Mouse (Mus musculus) cerebellum, adult 11 months (tissue): ENCODE data around the gene Tspan14.

Experiments used
- DNase-seq: peaks from one replicate; pipeline ENCODE4 v3.0.0; 2022

The Tspan14 gene

DNA sequence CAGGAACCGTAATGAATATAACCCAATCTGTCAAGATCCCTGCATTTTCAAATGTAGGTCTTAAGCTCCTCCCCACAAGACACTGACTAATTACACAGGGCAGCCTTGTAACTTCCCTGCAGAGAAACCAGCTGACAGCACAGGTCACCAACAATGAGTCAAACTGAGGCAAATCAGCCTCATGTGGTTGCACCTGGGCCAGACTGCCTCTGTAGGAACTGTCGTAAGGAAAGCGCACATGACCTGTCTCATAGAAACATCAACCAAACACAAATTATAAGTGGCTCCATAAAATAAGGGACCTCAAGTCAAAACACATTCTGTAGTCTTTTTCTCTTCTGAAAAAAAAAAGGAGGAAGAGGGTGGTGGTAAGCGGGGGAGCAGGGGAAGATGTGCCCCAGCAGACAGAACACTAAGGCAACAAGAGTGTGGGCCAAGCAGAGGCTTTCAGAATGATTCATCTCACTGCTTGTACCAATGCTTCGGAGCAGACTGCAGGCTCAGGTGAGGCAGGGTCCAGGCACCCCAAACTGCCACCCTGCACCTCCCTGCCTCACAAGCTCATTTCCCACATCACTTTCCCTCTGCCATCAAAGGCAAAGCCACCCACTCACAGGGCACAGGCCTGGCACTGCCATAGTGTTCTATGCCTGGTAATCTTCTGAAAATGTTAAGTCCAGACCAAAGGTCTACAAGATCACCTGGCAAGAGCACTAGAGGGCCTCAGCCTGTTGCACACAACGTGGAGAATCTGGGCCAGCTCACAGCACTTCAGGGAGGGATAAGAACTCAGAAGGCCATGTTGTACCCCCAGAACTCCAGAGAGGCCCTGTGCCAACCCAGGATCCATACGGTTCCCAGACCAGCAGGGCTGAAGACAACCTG is 16.6 kb downstream of the Tspan14 start:
- no peak for DNase-seq

DNA sequence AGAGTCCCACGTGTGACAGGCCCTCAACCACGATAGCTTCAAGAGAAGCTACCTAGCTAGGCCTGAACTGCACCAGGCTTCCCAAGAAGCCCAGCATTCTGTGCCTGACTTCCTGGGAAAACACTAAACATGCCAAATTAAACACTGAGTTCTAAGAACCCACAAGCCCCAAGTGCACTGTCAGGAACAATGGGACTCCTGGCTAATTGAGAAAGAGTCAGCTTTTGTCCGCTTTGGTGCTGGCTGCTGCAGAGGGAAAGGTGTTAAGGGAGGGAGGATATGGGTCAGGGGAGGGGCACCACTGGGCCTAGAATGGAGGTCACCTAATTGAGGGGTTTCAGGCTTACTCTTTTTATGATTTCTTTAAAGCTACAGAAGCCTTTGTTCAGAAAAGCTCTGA is 17.6 kb downstream of the Tspan14 start:
- no peak for DNase-seq

DNA sequence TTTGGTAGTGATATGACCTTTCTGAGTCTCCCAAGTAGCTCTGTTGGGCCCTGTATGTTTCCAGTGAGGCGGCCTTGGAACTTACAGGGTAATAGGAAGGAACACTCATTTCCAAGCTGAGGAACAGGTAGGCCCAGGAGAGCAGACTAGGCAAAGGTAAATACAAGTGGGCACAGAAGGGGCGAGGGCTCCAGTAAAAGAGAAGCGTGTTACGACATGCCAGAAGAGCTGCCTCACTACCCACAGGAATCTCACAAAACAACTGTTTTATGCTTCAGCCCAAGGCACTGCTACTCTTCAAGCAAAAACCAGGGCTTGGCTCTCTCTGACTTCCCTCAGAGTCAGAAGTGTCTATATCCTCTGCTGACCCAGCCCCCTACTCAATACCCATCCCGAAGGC is 18.1 kb downstream of the Tspan14 start:
- DNase-seq: no peak

DNA sequence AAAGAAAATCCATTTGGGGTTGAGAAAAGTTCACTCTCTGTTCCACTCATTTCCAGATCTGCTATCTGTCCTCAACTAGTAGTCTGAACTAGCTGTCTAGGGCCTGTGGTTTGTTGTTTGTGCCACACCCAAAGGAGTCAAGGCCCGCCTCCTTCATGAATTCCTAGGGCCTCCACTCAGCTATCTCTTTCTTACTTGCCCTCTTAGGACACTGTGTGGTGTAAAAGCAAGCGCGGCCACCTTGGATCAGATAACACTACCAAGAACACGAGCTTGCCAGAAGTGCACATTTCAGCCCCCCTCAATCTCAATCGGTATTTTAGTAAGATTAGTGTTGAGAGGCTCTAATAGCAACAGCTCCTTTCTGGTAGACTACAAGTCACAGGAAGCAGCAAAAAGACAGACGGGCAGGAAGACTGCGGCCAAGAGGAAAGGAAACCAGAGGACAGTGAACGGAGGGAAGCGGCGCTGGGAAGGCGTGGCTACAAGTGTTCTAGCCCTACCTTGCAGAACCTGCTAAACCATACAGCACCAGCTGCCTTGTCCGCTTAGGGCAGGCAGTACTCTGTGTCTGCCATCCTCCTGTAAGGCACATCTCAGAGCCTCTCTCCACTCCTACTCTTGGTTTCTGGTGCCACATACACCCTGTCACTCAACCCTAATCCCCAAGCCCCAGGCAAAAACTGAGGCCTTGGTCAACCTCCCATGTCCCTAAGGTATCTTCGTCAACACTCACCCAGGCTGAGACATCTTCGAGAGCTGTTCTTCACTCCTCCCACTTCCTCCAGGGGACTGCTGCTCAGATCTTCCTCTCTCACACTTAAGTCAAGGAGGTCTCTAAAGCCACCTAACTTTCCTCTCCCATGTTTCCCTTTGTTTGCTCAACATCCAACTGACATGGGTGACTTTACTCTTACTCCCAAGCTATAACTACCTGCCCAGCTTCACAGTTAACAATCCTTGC is 18.9 kb downstream of the Tspan14 start:
- DNase-seq: no peak

DNA sequence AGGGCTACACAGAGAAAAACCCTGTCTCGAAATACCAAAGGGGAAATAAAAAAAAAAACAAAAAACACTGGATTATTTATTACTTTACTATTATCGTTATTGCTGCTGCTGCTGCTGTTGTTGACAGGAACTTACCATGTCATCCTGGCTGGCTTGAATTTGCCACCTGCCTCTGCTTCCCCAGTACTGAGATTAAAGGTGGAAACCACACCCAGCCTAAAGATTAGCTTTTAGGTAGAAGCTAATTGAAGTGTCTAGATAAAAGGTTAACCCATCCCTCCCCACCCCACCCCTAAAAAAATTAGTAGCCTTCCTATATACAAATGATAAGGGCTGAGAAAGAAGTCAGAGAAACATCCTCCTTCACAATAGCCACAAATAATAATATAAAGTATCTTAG is 22.8 kb downstream of the Tspan14 start:
- no peak for DNase-seq

DNA sequence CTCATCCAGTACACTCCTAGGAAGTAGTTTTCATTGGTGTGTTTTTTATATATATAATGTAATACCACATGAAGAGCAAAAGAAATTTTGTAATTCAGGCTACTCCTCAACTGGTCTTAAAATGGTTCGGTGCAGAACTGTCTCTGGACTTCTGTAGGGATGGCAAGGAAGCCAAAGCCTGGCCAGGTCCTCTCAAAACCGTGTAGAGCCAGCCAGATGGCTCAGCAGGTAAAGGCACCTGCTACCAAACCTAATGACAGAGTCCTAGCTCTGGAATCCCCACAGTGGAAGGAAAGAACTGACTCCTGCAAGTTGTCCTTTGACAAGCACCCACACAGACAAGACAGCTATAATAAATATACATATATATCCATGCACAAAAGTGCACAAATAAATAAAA is 24.2 kb downstream of the Tspan14 start:
- no peak for DNase-seq

DNA sequence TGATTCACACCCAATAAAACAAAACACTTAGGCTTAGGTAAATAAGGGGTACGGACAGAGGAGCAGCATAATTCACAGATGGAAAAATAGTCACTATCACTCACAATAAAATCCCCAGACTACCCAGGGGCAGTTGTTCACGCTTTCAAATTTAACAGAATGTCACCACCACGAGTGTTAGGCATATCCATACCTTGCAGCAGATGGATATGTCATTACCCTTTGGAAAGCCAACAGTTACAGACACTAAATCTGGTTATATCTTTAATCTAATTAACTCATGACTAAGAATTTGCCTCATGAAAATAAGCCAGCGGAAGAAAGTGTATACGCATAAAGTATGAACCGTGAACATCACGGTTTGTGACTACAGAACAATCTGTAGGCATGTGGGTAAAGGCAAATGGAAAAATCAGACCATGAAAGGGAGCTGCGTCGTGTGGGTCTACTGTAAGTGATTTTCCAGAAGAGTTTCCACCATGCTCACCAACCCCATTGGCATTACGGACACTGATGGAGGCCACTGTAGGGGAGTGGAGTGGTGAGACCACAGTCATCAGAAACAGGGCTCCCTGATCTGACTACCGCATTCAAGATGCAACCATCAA is 28.1 kb downstream of the Tspan14 start:
- no peak for DNase-seq

DNA sequence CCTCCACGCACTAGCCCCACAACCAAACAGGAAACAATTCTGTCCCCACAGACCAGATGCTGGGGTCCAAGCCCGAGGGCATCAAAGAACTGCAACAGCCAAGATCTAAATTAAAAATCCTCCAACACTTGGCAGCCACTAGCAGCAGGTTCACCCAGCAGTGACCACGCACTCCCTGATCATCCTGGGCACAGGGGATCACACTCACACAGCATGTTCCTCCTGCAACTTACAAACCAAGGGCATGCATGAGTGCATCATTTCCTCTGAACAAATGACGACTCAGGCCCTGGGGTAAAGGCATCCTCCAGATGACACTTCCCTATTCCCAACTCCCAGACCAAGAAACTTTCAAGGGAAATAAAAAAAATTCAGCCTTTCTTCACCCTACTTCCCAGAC is 29.6 kb downstream of the Tspan14 start:
- DNase-seq: no peak

DNA sequence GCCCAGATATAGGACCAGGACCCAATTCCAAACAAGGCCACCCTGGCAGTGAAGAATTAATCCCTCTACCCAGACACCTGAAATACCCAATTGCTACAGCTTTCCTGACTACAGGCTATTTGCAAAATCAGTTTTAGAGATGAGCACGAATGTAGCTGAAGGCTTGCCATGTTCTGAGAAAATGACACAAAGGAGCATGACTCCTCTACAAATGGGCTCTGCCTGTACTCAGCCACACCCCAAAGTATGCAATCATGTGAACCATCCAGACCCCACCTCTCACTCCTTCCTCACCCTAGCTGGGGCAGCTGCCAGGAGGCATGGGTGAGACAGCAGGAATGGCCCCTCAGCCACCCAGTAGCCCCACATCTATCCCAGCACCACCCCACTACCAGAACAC is 31.1 kb downstream of the Tspan14 start:
- no peak for DNase-seq

DNA sequence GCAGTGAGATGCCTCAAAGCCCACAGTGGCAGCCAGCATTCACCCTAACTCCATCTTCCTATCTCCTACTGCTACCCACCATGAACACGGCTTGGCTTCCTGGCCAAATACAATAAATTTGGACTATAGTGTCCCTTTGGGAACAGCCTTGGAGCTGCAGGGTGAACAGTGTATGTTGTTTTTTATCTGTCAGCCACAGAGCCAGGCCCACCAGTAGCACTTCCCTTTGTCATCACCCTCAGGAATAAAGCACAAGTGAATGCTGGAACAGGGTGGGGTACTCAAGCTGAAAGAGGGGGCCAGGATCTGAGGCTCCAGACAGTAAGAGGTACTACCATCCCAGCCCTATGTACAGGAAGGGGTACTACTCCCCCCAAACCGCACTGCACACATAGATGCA is 31.6 kb downstream of the Tspan14 start:
- no peak for DNase-seq

DNA sequence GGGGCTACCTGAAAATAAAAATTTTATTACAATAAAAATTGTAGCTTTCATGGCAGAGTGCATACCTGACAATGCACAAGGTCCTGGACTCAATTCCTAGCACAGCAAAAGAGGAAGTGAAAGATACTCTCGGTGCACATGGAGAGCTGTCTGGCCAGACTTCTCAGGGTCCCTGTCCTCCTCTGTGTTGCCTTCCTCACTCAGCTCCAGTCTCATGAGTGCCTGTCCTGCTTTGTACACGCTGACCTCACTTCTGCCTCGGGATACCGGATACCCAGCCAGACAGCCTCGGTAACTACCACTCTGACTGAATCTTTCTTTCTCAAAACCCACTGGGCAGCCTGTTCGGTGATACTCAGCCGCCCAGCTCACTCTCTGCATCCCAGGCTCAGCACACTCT is 33.3 kb downstream of the Tspan14 start:
- no peak for DNase-seq

DNA sequence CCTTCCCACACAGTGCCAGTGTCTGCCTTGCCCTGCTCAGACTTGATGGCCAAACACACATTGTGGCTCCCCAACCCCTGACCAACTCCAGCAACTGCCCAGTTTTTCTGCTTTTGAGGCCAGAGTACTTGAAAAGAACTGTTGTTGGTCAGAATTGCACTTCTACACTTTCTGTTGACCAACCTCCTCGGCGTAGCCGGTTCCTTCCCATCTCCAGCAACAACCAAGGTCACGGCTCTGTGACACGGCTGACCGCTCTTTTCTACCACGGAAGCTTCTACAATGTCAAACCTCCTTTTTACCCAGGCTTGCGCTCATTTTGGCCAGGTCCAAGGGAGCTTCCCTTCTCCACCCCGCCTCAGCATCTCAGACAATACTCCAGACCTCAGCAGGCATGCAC is 34.4 kb downstream of the Tspan14 start:
- DNase-seq: no peak

DNA sequence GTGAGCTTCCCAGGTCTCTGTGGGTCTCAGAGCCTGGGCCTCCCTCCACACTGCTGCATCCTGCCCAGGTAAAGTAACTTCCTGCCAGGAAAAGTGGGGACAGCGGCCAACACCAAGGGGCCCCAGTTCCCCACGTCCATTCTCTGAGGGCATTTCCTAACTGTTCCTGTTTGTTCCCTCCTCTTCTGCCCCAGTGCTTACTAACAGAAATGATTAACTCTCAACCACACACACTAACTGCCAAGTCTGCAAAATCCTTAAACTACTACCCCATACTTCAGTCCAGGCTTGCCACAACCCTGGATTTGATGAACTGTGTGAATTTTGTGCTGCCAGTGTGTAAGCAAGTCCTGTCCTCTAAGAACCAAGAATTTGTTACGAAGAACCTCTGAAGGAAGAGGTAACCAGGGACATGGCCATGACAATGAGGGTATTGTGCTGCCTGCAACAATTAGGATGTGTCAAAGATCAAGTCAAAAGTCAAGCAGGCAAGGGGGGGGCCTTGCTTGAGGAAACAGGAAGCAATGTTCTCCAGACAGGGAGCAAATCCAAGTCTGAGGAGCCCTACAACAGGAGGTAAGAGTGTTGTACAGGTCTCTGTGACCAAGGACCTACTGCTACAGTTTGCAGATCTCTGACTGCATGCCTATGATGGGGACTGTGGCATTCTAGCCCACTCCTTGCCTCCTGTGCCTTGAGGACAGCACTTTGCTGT is 35.3 kb downstream of the Tspan14 start:
- no peak for DNase-seq

DNA sequence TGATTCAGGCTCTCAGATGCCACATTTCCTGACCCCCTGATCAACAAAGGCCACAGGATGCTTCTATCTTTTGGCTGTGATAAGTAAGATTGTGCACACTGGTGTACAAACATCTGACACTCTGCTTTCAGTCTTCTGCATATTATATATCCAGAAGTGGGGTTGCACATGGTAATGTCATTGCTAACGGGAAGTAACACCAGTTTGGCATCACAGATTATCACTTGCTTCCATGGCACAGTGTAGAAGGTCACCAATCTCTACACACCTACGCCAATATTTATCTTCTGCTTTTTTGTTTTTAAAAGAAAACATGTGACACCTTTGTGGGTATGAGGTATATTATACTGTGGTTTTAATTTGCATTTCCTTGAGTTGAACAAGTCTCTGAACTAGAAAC is 36.7 kb downstream of the Tspan14 start:
- DNase-seq: no peak

DNA sequence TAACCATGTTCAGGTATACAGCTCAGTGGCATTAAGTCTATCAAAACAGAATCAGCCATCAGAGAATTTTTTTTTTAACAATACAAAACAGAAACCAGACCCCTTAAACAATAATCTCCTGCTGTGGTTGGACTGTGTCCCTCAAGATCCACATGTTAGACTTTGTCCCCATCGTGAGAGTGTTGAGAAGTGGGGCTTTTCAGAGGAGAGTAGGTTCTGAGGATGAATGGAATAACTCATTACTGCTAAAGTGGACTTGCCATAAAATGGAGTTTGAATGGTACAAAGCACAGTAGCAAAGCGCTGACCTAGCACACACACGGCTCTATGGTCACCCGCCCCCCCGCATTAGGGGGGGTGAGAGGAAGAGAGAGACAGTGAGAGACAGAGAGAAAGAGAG is 37.7 kb downstream of the Tspan14 start:
- DNase-seq: no peak

DNA sequence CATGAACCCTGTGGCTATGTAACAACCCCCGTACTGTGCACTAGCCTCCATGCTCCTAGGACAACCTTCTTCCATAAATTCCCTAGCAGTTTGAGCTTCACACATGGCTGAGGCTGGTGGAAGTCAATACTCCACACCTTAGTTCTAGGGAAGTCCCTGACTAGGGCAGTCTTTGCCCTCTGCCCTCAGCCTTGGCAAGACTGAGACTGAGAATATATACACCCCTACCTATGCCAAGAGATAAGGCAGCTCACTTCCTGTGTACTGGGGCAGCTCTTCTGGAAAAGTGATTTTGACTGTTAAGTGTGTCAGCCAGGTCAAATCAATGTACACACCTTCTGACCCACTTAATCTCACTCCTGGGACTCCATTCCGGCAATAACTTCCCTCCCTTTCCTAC is 39.6 kb downstream of the Tspan14 start:
- no peak for DNase-seq

DNA sequence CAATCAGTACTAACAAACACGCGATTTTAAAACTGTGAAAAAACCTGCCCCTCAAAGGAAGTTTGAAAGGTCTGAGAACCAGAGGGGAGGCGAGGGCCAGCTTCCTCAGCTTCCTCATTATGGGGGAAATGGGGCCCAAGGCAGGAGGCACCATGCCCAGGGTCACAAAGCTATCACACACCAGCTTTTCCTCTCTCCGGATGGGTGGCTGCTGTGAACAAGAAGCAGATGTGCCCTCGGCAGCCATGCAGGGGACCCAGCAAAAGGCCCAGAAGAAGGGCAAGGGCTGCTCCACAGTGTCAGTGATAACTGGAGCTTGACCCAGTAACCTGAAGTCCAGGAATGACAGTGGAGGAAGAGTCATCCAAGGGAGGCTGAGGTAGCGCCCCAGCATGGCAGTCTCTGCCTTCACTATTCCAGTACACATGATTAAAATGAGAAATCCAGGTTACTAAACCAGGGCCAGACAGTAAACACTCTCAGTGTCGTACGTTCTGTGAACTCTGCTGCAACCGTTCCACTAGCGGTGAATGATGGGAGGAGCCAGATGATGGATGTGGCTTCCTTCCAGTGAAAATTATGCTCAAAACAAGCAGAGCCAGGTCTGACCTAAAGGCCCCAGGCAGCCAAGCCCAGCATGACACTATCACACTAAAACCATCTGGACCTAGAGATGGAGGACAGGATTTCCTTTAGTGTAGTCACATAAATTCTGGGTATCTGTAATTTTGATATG is 42.1 kb downstream of the Tspan14 start:
- DNase-seq: no peak

DNA sequence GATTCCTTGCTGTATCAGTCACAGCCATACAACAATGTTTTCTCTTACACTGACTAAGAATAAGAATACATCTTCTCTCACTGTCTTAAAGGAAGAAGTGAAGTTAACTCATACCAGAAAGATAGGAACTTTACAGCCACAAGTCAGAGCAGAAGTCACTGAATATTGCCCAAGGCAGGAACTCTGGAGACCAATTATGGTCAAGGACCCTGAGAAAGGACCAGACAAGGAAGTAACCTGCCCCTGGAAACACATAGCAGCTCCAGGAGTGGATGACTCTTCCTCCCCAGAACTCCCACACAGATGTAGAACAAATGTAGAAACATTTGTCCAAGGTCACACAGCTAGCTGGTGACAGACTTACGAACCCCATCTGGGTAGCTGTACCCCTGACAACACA is 45.4 kb downstream of the Tspan14 start:
- DNase-seq: no peak

DNA sequence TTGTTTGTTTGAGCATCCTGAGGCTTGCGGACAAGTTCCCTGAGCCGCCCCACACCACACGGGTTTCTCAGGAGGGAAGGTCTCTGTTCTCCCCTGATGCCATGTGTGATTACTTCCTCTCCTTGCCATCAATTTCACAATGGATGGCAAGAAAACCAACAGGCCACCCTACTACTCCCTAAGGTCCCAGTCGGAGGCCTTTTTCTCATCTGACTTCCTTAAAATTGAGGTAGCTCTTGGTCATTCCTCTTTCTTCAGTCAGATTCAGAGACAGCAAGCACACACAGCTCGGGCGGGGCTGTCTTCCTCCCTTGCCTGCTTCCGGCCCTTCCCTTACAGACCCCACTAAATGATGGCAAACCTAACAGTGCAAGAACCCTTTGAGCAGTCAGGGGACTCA is 47.1 kb downstream of the Tspan14 start:
- no peak for DNase-seq

DNA sequence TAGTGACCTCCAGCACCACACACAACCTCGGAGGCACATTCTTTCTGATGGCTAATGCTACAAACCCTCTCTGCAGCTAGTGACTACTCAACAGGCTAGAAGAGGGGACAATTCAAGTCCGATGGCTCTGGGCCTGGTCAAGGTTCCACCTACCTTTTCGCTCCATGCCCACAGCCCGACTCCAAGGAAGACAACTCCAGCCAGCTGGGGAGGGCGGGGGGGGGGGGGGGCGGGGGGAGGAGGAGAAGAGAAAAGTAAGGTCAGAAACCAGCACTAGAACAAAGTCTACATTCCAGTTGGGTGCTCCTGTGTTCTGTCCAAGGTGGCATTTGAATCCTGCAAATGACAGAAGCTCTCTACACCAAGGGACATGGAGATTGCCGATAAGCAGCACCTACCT is 48.1 kb downstream of the Tspan14 start:
- no peak for DNase-seq

DNA sequence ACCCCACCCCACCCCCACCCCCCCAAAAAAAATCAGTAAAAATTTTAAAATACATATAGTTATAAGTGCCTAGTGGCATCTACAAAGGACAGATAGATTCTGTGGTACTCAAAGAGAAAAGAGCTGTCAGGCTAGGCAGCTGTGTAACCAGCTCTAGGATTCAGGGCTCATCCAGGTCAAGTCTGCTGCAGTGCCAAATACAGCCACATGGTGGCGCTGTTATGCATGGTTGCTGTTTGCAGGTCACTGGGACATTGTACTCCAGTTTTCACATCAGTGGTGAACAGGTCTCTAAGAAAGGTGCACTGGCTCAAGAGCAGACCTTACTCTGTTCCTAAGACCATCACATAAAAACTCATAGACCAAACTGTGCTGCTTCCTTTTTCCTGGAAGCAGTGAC is 49.0 kb downstream of the Tspan14 start:
- DNase-seq: peak; percentile 80

DNA sequence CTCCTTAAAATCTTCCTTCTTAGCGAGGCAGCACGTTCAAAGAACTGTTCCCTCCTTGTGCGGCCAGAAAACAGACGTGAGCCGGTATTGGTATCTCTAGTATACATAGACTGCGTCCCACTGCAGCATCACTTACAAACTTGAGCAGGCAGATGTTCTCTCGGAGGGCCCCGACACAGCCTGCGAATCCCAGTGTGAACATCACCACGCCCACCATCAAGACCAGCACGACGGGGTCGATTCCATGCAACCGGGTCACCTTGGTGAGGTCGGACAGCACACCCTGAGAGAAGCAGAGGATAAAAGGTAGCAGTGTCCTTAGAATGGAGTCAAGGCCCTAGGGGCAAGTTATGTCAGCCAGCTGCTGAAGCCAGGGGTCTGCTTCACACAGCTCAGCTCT is 49.9 kb downstream of the Tspan14 start:
- no peak for DNase-seq
